Mouse (Mus musculus) cerebellum, adult 11 months (tissue): Measurements from ENCODE around the gene Klhl36.
"Not testable (repeated sequence)": the region's sequence is repeated elsewhere in the genome, so short reads cannot be mapped to it uniquely, and the experiment has no call there.

Source experiments
- DNase-seq: peaks from one replicate; pipeline ENCODE4 v3.0.0; 2022

Klhl36 gene

DNA sequence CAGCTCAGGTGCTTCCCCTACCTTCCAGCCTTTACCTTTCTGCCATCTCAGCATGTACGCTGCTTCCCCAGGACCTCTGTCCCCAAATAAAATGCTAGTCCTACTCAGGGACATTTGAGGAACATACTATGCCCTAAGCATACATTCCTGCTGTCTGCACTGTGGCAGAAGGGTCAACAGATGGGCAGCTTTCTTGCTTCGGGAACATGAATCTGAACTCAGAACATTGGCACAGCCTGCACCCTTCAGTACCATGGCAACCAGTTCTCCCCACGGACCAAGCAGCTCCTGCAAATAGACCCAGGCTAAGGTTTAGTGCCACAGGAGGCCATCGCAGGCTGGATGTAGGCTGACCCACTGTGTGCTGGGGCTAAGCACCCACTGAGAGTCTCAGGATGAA lies 25.2 kb upstream of the Klhl36 start:
- DNase-seq = no peak

DNA sequence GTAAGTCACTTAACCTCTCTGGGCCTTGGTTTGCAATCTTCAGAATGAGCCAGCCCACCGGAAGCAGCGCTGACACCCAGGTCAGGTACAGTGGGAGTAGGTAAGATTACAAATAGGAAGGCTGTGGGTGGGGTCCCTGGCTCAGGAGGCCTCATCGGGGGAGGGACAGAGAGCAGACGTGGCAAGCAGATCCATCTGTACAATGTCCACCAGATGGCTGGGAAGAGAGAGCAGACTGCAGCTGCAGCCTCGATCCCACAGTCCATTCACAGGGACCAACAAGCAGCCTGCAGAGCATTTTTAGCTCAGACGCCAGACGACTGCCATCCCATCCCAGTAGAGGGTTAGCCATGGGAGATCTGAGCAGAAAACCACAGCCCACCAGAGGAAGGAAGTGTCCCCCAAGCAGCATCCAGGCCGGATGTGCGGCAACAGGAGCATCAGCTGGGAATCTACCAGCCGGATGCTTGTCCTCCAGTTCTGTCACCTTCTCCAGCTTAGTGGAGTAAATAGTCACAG lies 24.5 kb upstream of the Klhl36 start:
- no peak for DNase-seq

DNA sequence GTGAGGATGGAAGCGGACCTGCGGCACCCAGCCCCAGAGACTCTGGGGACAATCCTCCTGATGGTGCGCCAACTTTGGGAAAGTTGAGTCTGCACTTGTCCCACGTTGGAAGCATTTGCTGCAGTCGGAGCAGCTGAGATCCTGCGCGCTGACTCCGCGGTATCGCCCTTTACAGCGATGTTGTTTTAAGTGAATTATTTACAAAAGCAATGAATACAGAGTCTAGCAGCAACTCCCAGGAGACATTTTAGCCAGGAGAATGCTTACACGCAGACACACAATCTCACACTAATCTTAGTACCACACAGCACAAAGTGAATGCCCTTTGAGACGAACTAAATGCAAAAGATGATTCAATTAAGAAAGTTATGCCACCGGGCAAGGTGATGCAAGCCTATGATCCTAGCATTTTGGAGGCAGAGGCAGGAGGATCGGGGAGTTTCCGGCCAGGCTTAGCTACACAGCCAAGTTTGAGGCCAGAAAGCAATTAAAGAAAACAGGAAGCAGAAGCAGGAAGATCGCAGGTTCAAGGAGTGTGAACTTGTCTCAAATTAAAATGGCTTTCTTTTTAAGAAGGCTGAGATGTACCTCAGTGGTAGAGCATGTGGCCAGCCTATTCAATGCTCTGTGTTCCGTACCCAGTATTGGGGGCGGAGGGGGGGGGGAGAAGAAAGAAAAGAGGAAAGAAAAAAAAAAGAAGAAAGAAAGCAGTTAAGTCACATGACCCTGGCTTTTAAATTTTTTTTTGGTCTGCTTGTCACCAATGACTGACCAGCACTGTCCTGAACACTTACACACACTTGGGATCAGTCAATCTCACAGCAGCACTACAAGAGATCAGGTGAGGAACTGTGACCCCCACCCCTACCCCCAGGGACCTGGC lies 23.7 kb upstream of the Klhl36 start:
- DNase-seq = no peak

DNA sequence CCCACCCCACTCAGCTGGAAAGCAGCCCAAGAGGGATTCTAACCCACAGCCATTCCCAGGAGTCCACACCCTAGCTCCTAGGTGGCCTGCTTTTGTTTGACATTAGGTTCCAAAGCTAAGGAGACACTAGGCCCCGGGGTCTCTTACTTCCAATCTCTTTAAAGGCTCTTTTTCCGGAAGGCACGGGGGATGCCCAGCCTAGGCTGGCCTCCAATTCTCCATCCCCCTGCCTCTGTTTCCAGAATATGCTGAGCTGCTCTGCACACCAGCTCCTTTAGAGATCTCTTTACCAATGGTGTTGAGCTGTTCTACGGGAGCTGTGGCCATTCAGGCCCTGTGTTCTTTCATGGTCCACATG lies 23.1 kb upstream of the Klhl36 start:
- no peak for DNase-seq

DNA sequence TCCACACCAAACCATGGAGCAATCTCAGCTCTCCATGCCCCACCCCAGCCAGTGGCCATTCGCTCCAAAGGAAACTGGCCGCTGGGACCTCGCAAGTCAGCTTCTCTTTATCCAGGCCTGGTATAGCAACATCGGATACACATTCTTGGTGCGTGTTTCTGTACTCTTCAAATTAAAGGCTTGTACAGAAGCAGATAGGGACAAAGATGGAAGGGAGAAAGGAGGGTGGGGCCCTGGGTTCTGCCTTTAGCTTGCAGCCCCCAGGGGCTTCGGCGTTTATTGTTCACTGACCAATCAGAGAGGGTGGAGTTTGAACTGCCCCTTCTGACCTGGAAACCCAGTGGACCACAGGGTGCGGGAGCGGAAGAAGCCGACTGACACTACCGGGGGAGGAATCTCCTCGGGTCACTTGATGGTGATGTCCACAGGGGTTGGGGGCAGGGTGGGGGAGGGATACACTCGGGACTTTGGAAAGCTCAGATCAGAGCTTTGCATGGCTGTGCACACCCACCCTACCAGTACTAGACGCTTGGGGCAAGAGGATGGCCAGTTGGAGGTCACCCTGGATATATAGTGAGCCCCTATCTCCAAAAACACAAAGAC lies 22.5 kb upstream of the Klhl36 start:
- no peak for DNase-seq

DNA sequence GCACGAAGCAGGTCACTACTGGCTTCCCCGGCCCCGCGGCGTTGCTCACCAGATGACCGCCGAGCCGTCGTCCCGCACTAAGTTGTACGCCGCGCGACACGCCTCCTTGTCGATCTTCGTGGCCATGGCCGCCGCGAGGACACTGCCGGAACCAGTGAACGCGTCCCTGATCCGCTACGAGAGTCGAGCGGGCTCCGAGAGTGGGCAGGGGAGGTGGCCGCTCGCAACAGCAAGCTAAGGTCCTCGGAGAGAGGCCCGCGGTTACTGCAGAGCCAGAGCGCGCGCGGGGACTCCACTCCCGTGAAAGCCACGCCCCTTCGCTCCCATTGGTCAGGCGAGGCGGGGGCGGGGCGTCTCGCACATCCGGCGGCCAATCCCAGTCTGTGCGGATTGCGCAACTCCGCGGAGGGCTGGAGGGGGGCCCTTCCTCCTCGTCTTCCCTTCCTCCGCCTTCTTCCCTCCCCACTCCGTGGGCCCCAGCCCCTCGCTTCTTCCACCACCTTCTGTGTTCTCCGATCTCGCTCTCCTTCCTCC lies 21.7 kb upstream of the Klhl36 start, which contains the start of gene Cotl1:
TSS of gene Cotl1 (minus strand) at position 270 of the 534 bp plus-strand sequence.
- peak; percentile 97 for DNase-seq

DNA sequence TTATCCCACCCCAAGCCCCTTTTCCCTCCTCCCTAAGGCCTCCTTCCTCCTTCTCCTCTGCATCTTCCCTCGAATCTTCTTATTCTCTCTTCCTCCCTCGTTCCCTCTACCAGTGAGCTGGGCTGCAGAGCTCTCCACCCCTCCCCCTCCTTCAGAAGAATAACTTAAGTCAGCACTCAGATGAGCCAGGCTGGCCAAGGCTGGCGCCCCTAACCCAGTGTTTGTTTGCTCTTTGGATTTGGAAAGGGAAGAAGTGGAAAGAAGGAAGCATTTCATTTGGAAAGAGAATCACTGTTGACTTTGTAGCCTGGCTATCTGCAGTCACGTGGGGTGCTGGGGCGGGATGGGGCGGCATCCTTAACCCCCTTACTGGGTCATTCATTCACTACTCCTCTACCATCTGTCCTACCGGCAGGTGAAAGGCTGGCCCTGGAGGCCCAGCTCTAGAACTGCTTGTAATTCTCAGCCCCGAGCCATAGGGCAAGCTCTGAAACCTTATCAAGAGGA lies 21.1 kb upstream of the Klhl36 start:
- peak; percentile 60 for DNase-seq

DNA sequence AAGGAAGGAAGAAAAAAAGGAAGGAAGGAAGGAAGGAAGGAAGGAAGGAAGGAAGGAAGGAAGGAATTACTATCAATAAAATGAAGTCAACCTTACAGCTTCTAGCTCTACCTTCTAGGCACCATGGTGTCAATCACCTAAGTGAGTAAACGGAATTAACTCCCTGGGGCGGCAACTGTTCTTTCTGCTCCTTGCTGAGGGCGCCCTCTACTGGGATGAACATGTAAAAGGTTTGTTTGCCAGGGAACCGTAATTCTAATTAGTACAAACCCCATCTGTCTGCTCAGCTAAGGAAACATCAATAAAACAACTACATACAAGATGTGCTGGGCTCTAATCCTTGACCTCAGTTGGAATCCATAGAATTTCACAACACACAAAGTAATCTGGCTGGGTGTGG lies 18.6 kb upstream of the Klhl36 start:
- peak; percentile 75 for DNase-seq

DNA sequence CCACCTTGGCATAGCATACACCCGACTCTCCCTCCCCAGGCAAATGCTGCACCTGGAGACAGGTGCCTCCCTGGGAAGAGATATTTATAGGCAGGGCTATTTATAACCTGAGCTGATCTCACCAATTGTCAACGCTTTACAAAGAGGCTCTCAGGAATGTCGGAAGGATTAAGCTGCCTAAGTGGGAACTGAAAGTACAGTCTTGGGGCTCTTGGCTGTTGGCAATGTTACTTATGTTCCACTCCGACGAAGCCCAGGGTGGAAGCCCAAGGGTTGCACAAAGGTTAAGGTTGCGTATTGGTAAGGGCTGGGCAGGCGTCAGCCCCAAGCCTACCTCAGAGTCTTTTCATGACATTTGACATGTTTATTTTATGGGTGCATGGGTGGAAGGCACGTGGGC lies 17.5 kb upstream of the Klhl36 start:
- no peak for DNase-seq

DNA sequence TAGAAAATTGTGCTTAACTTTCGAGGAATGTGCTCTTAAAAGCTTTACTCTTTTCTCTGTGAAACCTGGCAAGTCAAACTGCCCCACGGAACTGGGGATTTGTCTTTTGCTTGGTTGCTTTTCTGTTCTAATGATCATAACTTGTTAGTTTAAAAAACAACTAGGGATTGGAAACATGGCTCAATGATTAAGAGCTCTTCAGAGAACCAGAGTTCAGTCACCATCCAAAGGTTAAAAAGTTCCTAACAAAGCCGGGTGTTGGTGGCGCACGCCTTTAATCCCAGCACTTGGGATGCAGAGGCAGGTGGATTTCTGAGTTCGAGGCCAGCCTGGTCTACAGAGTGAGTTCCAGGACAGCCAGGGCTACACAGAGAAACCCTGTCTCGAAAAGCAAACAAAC lies 16.3 kb upstream of the Klhl36 start:
- DNase-seq = not testable (repeated sequence)

DNA sequence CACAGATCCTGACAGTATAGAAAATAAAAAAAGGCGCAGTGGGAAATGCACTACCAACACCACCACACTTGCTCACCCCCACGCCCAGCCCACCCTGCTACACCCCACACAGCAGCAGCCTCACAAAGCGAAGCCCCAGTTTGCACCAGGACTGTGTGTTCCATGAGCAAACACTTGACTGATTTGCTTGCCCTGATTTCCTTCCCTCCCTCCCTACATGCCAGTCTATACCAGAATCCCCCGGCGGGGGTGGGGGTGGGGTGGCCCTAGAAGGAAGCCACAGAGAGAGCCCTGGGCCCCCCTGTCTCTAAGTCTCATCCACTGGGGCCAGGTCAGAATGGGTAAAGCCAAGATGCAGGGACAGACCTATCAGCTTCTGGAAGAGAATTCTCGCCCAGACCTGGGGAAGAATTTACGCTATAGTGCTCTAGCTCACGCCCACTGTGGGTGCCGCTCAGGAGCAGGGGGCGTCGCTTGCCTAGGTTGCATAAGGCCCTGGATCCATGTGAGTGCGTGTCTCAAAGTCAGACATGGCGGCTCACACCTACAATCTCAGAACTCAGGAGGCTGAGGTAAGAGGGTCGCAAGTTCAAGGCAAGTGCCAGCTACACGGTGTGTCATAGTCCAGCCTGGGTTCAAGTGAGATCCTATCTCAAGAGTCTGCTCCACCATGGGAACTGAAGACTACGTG lies 14.7 kb upstream of the Klhl36 start:
- no peak for DNase-seq

DNA sequence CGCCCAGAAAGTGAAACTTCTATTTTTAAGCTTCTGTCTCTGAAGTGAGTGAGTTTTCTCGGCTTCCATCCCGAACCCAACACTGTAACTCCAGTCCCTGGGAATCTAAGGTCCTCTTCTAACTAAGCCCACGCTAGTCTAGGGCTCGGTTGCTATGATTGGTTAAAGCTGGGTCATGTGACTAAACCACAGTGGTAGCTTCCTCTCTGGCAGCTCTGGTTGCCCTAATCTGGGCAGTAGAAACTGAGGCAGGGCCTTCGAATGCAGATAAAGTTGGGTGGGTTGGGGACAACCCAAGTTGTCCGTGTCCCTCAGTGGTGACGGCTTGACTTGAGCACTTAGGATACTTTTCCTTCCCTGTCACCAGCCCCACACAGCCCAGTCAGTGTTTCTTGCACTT lies 8.5 kb upstream of the Klhl36 start:
- DNase-seq = no peak

DNA sequence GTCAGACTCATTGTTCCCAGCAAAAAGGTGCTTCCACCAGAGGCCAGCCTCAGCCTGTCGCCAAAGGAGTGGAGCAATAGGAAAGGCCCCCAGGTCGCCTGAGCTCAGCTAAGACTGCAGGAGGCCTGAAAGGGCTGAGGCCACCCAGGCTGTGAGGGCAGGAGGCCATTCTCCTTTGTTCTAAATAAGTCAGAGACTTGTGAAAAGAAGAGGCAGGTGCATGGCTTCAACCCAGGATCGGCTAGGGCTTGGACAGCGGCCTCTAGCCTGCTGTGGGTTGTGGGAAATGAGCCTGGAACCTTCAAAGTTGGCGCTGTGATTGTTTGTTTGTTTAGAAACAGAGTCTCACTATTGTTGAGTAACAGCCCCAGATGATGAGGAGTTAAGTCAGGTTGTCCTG lies 8.0 kb upstream of the Klhl36 start:
- DNase-seq = no peak

DNA sequence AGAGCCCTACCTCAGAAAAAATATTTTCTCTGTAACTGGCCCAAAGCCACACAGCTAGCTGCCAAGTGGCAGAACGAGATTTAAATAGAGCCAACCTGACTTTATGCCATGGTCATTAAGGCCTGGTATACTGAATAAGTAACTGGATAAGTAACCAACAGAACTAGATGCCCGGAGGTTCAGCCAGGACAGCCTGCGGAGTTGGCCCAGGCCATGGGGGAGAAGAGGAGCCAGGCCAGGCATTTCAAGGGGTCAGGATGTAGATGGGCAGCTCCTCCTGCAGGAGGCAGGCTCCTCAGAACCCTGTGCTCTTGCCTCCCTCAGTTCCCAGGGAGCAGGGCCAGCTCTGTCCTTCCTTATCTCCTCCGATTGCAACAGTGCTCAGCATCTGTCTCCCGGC lies 6.4 kb upstream of the Klhl36 start:
- DNase-seq = no peak

DNA sequence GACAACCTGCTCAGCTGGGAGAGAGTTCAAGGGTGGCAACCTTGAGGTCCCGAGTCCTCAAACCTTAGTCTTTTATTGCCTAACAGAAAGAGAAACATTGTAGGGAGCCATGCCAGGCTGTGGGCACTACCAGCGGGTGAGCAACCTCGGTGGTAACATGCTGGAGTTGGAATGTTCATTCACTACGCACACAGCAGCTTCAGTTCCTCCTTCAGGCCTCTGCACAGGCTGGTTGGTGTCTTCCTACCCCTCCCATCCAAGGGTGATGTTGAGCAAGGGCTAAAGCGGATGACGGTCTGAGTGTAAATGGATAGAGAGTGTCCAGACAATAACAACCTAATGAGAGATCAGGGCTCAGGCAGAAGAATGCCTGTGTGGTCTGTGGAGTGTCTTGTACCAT lies 4.3 kb upstream of the Klhl36 start:
- DNase-seq = no peak

DNA sequence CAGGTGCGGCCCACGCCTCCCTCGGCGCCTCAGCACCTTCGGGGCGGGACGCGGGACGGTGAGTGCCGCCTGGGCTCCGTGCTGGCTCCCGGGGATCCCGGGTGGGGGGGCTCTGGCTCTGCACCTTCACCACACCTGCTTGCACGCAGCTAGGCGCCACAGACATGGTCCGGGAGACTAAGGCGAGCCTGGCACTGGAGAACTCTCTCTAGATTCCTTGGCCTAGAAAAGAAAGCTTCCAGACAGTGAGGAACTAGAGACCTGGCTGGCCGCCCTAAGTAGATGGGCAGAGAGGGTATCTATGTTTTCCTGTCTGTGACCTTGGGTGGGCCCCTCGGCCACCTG lies 296 bp downstream of the Klhl36 start:
- no peak for DNase-seq

DNA sequence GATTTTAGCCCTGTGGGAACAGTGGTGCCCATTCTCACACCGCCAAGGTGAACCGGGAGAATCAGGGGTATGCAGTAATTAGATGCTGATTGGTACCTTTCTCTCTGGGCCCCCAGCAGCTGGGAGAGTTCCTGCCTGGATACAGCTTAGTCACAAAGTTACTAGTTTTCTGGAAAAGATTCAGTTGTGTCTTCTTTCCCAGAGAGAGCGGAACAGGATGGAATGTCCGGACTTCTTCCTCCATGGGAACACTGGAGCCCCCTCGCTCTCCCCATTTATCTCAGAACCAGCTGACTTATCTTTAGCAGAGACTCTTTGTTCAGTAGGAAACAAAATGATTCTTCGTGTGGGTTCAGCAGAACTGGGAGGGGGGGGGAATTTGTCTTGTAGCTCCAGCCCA lies 683 bp downstream of the Klhl36 start:
- no peak for DNase-seq

DNA sequence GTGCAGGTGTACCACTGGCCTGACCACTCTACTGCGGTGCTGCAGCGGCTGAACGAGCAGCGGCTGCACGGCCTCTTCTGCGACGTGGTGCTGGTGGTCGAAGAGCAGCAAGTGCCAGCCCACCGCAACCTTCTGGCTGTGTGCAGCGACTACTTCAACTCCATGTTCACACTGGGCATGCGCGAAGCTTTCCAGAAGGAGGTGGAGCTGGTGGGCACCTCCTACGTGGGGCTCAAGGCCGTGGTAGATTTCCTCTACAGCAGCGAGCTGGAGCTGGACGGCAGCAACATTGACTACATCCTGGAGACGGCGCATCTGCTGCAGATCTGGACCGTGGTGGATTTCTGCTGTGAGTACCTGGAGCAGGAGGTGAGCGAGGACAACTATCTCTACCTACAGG lies 7.5 kb downstream of the Klhl36 start:
- no peak for DNase-seq

DNA sequence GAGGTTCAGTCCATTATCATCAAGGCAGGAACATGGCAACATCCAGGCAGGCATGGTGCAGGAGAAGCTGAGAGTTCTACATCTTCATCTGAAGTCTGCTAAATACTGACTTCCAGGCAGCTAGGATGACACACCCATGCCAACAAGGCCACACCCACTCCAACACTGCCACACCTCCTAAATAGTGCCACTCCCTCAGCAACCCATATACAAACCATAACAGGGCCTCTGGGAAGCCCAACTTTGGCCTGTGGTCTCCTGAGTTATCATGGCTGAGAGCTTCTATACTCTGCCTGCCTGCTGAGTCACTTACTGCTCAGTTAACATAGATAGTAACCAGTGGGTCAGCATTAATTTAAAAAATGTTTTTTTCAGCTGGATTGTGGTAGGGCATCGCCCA lies 11.1 kb downstream of the Klhl36 start:
- DNase-seq = no peak

DNA sequence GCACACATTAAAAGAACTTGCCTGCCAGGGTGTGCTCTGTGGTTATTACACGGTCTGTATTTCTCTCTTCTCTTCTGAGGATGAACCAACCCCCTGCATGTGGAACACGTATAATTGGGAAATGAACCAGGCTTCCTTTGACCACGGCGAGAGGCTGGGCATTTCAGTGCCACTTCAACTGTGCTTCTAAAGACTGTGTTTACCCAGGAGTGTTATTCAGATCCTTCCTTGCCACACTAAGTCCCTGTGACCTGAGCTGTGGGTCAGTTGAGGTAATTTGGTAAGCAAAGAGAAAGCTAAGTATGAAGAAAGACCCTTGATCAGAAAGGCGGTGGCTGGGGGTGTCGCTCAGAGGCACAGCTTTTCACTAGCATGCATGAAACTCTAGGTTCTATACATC lies 19.2 kb downstream of the Klhl36 start:
- no peak for DNase-seq

DNA sequence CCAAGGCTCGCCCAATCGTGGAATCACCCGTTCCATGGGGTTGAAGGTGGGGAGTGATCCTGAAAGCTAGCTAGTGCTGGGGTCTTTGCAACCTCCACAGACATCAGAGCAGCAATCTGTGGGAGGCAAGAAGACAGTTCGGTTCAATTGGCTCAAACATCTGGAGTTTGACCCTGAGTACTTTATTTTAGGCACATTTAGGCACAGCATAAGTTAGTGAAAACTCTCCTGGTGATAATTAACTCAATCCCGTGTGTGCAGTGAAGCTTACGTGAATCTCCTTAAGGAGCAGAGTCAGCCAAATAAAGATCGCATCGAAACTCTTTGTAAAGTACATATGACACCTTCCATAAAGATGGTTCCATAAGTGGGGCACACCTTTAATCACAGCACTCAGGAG lies 19.9 kb downstream of the Klhl36 start:
- no peak for DNase-seq

DNA sequence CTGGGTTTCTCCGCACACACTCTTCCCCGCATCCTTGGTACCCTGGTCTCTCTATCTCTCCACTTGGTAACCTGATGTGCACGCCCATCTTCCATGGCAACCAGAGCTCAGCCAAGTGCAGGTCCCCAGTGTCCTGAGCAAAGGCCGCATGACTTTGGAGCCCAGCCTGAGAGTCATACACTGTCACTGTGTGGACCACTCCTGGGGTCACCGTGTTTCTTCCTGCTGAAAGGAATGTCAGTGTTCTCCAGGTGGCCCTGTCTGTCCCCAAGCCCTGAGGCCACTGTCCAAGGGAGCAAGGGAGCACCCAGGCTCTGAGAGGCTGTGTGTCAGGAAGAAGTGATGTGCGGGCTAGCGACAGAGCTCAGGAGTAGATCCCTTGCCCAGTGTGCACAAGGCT lies 21.2 kb downstream of the Klhl36 start:
- no peak for DNase-seq

DNA sequence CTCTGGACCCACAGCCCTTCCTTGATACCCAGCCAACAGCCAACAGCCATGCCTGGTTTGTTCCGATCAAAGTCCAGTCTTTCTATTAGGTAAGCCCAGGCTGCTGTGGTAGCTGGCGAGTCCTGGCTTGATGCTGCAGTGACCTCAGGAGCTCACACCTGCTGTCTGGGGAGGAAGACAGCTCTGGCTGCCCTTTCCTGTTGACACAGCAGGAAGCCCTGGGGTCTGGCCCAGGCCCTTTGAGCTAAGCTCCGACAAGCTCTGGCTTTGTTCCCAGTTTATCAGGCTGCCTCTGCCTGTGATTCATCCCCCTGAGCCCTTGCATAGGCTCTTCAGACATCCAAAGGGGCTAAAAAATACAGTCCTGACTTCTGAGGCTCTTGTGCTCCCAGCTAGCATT lies 23.5 kb downstream of the Klhl36 start:
- DNase-seq = peak; percentile 14

DNA sequence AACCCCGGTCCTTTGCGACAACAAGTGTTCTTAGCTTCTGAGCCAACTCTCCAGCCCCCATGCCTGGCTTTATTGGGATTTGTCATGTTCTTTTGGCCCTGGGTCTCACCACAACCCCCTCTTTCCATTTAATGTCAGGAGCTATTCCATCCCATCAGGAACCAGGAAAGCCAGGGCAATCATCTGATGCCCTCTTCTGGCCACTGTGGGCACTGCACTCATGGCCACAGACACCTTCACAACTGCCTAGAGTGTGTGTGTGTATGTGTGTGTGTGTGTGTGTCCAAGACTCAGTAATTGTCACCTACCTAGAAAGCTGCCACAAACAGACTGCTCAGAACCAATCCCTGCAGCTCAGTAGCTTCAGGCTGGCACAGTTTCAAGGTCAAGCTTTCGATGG lies 25.1 kb downstream of the Klhl36 start:
- no peak for DNase-seq
